Mouse (Mus musculus) intestine, embryonic 15.5 days (tissue): Measurements from ENCODE around the gene 1190005I06Rik. TPM values are rescaled to one million over a fixed set of nuclear protein-coding genes. Genes with fewer than 3 reads are reported as not detected.

Experiments used
- ATAC-seq: fragments of 200-750 bp; cut with Nextera tagmentation; 2 replicates; pipeline ENCODE4 v1.8.0; 2017; ENCODE audit warnings: moderate TSS enrichment, moderate library complexity
- H3K27ac ChIP-seq: fragments of 300-500 bp; sonication (generic); 2 replicates; pipeline ENCODE4 v1.5.1; 2015; ENCODE audit warnings: mild to moderate bottlenecking, inconsistent platforms
- H3K27me3 ChIP-seq: fragments of 300-500 bp; sonication (generic); replicated peaks from 2 replicates; pipeline ENCODE4 v1.6.1; 2015; ENCODE audit warnings: inconsistent platforms
- H3K36me3 ChIP-seq: fragments of 300-500 bp; sonication (generic); 2 replicates; pipeline ENCODE4 v1.6.1; 2015; ENCODE audit warnings: inconsistent platforms
- H3K4me1 ChIP-seq: fragments of 300-500 bp; sonication (generic); replicated peaks from 2 replicates; pipeline ENCODE4 v1.6.1; 2015; ENCODE audit warnings: inconsistent platforms
- H3K4me2 ChIP-seq: fragments of 300-500 bp; sonication (generic); replicated peaks from 2 replicates; pipeline ENCODE4 v1.6.1; 2015; ENCODE audit warnings: mild to moderate bottlenecking, inconsistent platforms
- H3K4me3 ChIP-seq: fragments of 300-500 bp; sonication (generic); replicated peaks from 2 replicates; pipeline ENCODE4 v1.5.1; 2015; ENCODE audit warnings: inconsistent platforms
- H3K9ac ChIP-seq: fragments of 300-500 bp; sonication (generic); 2 replicates; pipeline ENCODE4 v1.6.1; 2015; ENCODE audit warnings: inconsistent platforms
- H3K9me3 ChIP-seq: fragments of 300-500 bp; sonication (generic); 2 replicates; pipeline ENCODE4 v1.6.1; 2016; ENCODE audit warnings: inconsistent platforms
- WGBS: fragments of 180-500 bp; shearing (Covaris S2); methylation state at CpG from one replicate; pipeline ENCODE4 v1.1.7; 2015; 5-methylcytosine and 5-hydroxymethylcytosine counted together
- polyA plus RNA-seq: library from polyadenylated mRNA; unstranded; fragments of >200 nt; fragmentation: Nextera tagmentation; extraction: Ambion mirVana; gene quantifications from 2 replicates; pipeline ENCODE4 v1.2.1, GENCODE M21; 2015

The 1190005I06Rik gene
- polyA plus RNA-seq, 1 experiment from 2014 or later: 1.3 TPM

DNA sequence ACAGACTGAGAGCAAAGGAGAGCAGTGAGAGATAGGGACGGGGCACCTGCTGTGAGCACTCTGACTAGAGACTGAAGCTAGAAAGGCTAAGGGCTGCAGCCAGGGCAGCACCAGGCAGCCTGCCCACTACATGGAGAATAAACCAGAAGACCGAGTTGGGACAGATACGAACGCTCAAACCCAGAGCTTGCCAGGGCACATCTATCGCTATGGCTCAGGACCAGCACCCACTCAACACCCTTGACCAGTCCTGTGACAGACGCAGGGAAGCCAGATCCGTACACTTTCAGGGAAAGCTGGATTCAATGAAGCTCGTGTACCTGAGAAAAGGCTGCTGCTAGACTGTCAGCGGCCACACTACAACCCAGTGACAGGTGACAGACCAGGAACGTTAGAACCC, 61.9 kb downstream of the 1190005I06Rik start:
- Histone ChIP-seq H3K9ac (no peak overlapping the region), H3K4me3 (no peak overlapping the region), H3K4me1 (peaks cover 13% of the 10 kb centered on the region; the same call in 1 of the 2 replicates), H3K36me3 (peaks cover 17% of the 10 kb centered on the region), H3K27ac (no peak overlapping the region), H3K9me3 (no peaks in the 10 kb centered on the region), H3K4me2 (no peak overlapping the region), H3K27me3 (no peaks in the 10 kb centered on the region)
- ATAC-seq: no peak
- WGBS: 86% methylated on average over 10 of the region's 10 CpGs

DNA sequence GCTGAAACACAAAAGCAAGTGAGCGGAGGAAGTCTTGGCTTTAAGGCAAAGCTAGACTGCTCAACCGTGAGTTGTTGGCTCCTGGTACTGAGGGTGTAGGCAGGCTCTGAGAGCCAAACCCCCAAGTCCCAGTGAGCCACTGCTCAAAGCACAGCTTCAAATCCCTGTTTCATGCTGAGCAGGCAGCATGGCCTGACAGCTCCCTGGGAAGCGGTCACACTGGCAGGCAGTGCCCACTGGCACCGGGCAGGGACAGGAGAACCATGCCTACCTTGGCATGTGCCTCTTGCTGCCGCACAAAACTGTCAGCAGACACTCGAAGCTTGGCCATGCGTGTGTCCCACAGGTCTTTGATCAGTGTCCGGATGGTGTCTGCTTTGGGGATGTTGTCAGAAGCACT, 65.6 kb downstream of the 1190005I06Rik start:
- whole genome bisulfite sequencing: 90% methylated on average over 8 of the region's 8 CpGs
- H3K27me3 ChIP-seq: no peaks in the 10 kb centered on the region
- H3K4me1 ChIP-seq: 0 out of 2 replicates have a peak, but pooled peaks cover 1% of the 10 kb centered on the region
- no peak for ATAC-seq
- H3K9me3 ChIP-seq: no peaks in the 10 kb centered on the region
- H3K27ac ChIP-seq: no peak overlapping the region
- H3K4me2 ChIP-seq: no peak overlapping the region
- no peak overlapping the region for H3K9ac ChIP-seq
- no peak overlapping the region for H3K4me3 ChIP-seq
- H3K36me3 ChIP-seq: peaks cover 48% of the 10 kb centered on the region

DNA sequence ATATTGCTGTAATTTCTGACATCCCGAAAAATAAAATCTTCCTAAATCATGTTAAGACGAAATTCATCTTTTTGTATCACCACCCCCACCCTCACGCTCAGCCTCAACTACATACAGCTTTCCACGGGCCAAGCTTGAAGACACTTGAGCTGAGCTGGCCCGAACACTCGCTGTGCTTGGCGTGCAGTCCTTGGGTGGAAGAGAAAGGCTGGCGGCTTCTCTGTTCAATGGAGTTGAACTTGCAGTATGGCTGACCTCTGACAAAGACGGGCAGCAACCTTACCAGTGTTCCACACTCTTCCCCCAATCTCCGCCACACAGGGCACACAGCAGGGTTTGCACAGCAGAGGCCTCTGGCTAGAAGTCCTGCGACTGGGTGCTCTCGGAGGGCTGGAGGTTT, 66.1 kb downstream of the 1190005I06Rik start:
- Histone ChIP-seq H3K27me3 (no peaks in the 10 kb centered on the region), H3K27ac (no peak overlapping the region), H3K36me3 (peaks cover 52% of the 10 kb centered on the region), H3K4me3 (no peak overlapping the region), H3K4me1 (no peaks in the 10 kb centered on the region), H3K4me2 (no peak overlapping the region), H3K9ac (no peak overlapping the region), H3K9me3 (no peaks in the 10 kb centered on the region)
- 90% methylated on average over 12 of the region's 12 CpGs for WGBS
- no peak for ATAC-seq

DNA sequence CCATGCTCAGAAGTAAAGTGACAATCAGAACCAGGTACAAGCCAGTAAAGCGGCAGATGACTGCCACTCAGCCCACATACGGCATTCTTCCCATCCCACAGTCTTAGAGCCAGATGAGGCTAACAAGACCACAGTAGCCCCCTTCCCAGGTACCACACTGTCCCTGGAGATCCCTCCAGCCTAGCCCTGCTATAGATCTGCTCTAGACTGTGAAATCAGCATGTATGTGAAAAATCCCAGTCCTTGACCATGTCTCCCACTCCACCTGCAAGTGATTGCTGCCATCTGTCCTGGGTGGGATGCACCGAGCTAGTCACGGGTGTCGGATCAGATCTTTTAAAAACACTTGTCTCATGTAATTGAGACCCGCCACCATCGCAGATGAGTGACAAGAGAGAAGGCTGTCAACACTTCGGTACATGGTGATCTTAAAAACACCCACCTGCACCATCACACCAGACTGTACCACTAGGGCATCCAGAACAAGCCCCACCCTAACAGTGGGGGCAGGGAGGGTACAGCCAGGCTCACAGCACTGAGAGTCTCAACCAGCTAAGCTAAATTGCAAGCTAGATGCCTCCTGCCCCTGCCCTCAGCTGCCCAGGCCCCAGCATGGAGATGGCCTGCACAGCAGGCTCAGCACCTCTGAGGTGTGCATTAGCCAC, 67.0 kb downstream of the 1190005I06Rik start:
- Histone ChIP-seq H3K4me2 (no peak overlapping the region), H3K27ac (no peak overlapping the region), H3K9ac (no peak overlapping the region), H3K4me3 (no peak overlapping the region), H3K9me3 (no peaks in the 10 kb centered on the region), H3K36me3 (peaks cover 57% of the 10 kb centered on the region), H3K27me3 (no peaks in the 10 kb centered on the region), H3K4me1 (no peaks in the 10 kb centered on the region)
- no peak for ATAC-seq
- WGBS: 93% methylated on average over 8 of the region's 8 CpGs

DNA sequence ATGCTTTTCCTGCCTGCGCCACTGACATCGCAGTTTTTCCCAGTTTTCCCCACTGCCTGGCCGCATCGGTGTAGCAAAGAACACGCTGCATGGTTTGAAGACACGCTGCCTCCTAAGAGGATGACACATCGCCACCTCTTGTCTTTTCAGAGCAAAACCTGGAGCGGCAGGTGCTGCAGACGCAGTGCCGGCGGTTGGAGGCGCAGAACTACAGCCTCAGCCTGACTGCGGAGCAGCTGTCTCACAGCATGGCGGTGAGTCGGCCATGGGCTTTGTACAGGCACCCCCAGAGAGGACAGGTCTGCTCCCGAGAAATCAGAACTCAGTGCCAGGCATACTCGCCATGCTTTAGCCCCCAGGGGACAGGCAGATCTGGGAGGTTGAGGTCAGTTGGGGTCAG, 69.6 kb downstream of the 1190005I06Rik start:
- Histone ChIP-seq H3K4me2 (no peak overlapping the region), H3K9ac (no peak overlapping the region), H3K9me3 (no peaks in the 10 kb centered on the region), H3K27me3 (no peaks in the 10 kb centered on the region), H3K36me3 (peaks cover 75% of the 10 kb centered on the region), H3K4me3 (no peak overlapping the region), H3K4me1 (0 out of 2 replicates have a peak, but pooled peaks cover 2% of the 10 kb centered on the region), H3K27ac (no peak overlapping the region)
- no peak for ATAC-seq
- WGBS: 92% methylated on average over 17 of the region's 17 CpGs

DNA sequence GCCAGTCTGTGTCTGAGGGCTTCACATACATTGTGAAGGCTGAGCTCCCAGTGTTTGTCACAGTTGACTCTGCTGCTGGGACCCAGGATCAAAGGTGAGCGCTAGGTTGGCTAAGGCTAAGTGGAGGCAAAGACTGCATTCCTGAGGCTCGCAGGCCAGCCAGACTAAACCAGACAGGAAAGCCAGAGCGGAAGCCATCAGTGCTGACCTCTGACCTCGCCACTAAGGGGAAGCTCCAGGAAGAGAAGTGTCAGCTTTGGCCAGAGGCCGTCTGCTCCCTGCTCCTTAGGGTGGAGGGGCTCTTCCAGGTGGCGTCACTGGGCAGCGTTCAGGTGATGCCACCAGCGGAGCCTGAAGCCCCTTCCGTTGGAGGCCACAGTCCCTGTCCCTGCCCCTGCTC, 71.6 kb downstream of the 1190005I06Rik start:
- Histone ChIP-seq H3K9ac (no peak overlapping the region), H3K27me3 (no peaks in the 10 kb centered on the region), H3K4me2 (no peak overlapping the region), H3K9me3 (no peaks in the 10 kb centered on the region), H3K36me3 (peaks cover 87% of the 10 kb centered on the region), H3K4me3 (no peak overlapping the region), H3K4me1 (0 out of 2 replicates have a peak, but pooled peaks cover 2% of the 10 kb centered on the region), H3K27ac (no peak overlapping the region)
- 60% methylated on average over 9 of the region's 9 CpGs for WGBS
- no peak for ATAC-seq

DNA sequence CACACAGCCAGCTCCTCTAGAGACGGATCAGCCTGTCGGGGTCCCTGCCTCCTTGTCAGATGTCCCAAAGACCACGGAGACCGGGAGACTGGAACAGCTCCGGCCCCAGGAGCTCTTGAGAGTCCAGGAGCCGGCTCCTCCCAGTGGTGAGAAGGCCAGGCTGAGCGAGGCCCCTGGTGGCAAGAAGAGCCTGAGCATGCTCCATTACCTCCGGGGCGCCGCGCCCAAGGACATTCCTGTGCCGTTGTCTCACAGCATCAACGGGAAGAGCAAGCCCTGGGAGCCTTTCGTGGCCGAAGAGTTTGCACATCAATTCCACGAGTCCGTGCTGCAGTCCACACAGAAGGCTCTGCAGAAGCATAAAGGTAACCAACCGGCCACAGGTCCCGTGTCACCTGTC, 72.5 kb downstream of the 1190005I06Rik start:
- Histone ChIP-seq H3K4me3 (no peak overlapping the region), H3K9me3 (no peaks in the 10 kb centered on the region), H3K4me2 (no peak overlapping the region), H3K27ac (no peak overlapping the region), H3K4me1 (peaks cover 2% of the 10 kb centered on the region; the same call in 1 of the 2 replicates), H3K9ac (no peak overlapping the region), H3K36me3 (peaks cover 81% of the 10 kb centered on the region), H3K27me3 (no peaks in the 10 kb centered on the region)
- ATAC-seq: no peak
- 61% methylated on average over 19 of the region's 19 CpGs for WGBS

DNA sequence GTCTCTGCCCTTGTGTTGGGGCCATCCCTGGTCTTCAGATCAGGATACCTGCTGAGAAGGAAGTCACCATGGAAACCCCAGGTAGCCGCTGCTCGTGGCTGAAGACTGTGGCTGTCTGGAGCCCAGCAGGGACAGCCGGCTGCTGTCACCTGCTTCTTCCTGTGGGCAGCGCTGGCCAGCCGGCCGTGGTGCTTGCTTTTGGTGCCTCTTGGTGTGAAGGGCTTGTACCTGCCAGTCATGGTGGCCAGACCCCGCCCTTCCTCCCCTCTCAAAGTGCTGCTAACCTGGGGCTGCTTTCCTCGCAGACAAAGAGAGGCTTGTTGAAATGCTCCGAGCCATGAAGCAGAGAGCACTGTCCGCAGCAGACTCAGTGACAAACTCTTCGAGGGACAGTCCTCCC, 73.6 kb downstream of the 1190005I06Rik start:
- peaks cover 2% of the 10 kb centered on the region; the same call in 1 of the 2 replicates for H3K4me1 ChIP-seq
- WGBS: 83% methylated on average over 11 of the region's 11 CpGs
- ATAC-seq: no peak
- no peak overlapping the region for H3K9ac ChIP-seq
- H3K4me2 ChIP-seq: no peak overlapping the region
- H3K27me3 ChIP-seq: no peaks in the 10 kb centered on the region
- no peaks in the 10 kb centered on the region for H3K9me3 ChIP-seq
- peaks cover 82% of the 10 kb centered on the region for H3K36me3 ChIP-seq
- no peak overlapping the region for H3K4me3 ChIP-seq
- H3K27ac ChIP-seq: no peak overlapping the region

DNA sequence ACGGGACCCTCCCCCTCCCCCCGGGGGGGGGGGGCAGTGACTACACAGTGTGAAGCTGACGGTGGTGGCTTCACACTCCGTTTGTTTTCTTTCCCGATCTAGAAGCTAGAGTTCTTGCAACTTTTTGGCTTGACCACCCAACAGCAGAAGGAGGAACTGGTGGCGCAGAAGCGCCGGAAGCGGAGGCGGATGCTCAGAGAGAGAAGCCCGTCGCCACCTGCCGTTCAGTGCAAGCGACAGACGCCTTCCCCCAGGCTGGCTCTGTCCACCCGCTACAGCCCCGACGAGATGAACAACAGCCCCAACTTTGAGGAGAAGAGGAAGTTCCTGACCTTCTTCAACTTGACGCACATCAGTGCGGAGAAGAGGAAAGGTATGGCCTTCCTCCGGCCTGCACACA, 74.9 kb downstream of the 1190005I06Rik start:
- no peak overlapping the region for H3K4me2 ChIP-seq
- 82% methylated on average over 21 of the region's 21 CpGs for whole genome bisulfite sequencing
- H3K4me3 ChIP-seq: no peak overlapping the region
- peaks cover 82% of the 10 kb centered on the region for H3K36me3 ChIP-seq
- H3K4me1 ChIP-seq: peaks cover 2% of the 10 kb centered on the region; the same call in 1 of the 2 replicates
- H3K27ac ChIP-seq: no peak overlapping the region
- no peak overlapping the region for H3K9ac ChIP-seq
- no peak for ATAC-seq
- no peaks in the 10 kb centered on the region for H3K27me3 ChIP-seq
- no peaks in the 10 kb centered on the region for H3K9me3 ChIP-seq

DNA sequence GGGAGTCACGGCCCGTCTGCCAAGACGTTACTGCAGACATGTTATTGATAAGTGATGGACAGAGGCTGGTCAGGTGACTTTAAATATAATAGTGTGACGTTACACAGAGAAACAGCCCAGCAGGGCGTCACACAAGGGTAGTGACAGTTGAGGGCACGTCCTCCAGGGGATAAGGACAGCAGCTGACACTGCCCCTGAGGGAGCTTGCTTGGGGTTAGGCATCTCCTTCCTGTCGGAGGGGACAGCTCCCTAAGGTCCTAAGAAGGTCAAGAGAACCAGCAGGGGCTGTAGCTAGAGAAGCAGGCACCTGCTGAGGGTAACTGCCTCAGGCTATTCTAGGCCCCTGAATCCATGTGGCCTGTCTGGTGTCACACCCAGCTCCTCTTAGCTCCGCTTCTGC, 75.9 kb downstream of the 1190005I06Rik start:
- 92% methylated on average over 8 of the region's 8 CpGs for WGBS
- Histone ChIP-seq H3K4me1 (peaks cover 2% of the 10 kb centered on the region; the same call in 1 of the 2 replicates), H3K27me3 (no peaks in the 10 kb centered on the region), H3K9ac (no peak overlapping the region), H3K4me2 (no peak overlapping the region), H3K36me3 (peaks cover 82% of the 10 kb centered on the region), H3K27ac (no peak overlapping the region), H3K4me3 (no peak overlapping the region), H3K9me3 (no peaks in the 10 kb centered on the region)
- ATAC-seq: no peak

DNA sequence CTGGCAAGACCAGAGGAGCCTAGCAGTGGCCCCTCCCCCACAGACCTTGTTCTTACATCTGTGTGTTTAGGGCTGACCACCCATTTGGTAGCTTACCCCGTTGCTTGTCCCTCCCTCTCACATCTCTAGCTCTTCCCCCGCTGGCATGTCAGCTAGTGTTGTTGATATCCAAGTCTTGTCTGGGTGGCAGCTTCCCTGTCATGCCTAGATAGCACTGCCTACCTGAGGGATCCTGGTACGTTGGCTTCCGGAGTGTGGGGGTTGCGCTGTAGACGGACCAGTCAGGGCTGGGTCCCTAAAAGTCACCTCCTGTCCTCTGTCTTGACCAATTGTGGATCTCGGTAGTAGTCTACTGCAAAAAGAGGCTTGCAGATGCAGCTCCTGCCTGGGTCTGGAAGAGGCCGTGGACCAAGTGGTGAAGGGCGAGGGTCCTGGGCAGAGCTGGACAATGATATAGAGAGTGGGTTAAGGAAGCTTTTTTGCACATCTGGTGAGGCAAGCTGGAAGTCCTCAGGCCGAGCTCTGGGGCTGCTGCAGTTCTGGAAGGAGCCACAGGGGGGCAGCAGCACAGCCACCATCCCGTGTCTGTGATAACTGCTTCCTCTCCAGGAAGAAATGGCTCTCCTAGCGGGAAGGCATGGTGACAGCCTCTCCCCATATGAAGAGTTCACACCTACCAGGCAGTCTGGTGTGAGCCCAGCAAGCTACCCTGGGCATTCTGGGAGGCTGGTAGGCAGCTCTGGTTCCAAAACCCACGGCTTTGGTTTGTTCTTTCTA, 77.3 kb downstream of the 1190005I06Rik start:
- H3K4me3 ChIP-seq: no peak overlapping the region
- H3K9ac ChIP-seq: no peak overlapping the region
- no peaks in the 10 kb centered on the region for H3K27me3 ChIP-seq
- 56% methylated on average over 13 of the region's 13 CpGs for WGBS
- H3K36me3 ChIP-seq: peaks cover 72% of the 10 kb centered on the region
- H3K9me3 ChIP-seq: no peaks in the 10 kb centered on the region
- no peak overlapping the region for H3K27ac ChIP-seq
- no peak overlapping the region for H3K4me2 ChIP-seq
- ATAC-seq: peak; percentile 41
- peaks cover 10% of the 10 kb centered on the region for H3K4me1 ChIP-seq

DNA sequence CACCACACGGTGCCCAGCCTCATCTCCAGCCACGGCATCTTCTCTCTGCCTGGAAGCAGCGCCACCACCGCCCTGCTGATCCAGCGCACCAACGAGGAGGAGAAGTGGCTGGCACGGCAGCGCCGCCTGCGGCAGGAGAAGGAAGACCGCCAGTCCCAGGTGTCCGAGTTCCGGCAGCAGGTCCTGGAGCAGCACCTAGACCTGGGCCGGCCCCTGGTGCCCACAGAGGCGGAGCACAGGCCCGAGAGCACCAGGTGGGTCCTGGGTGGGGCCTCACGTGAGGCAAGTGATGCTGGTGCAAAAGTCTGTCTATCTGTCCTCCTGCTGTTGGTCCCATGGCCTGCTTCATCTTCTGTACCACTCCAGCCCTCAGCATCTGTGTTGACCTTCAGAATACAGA, 78.3 kb downstream of the 1190005I06Rik start:
- peaks cover 17% of the 10 kb centered on the region for H3K4me1 ChIP-seq
- no peak overlapping the region for H3K4me2 ChIP-seq
- no peaks in the 10 kb centered on the region for H3K27me3 ChIP-seq
- peaks cover 64% of the 10 kb centered on the region for H3K36me3 ChIP-seq
- H3K27ac ChIP-seq: no peak overlapping the region
- 91% methylated on average over 17 of the region's 17 CpGs for WGBS
- no peaks in the 10 kb centered on the region for H3K9me3 ChIP-seq
- H3K9ac ChIP-seq: no peak overlapping the region
- no peak overlapping the region for H3K4me3 ChIP-seq
- no peak for ATAC-seq
